Mouse (Mus musculus) 416B (cell line): ENCODE measurements around the gene Pdf.

Experiments used
- DNase-seq: peaks from one replicate; pipeline ENCODE4 v3.0.0; 2011; ENCODE audit warnings: low read depth

Gene Pdf

GRCm38 (mm10) chr8:107048061-107048941 lies at the start of gene Pdf:
Gene Pdf, minus strand, starts transcription at chr8:107048614.
- peak; percentile 82 for DNase-seq

- peak; percentile 96 for DNase-seq
These were observed 48.1 kb upstream of the Pdf start, which contains the start of gene Terf2 for GRCm38 (mm10) chr8:107096366-107097036. Gene Terf2, minus strand, starts transcription at chr8:107096547.

- peak; percentile 71 for DNase-seq
These were observed 47.4 kb upstream of the Pdf start for GRCm38 (mm10) chr8:107095717-107096365.

- no peak for DNase-seq
These were observed 42.1 kb upstream of the Pdf start for GRCm38 (mm10) chr8:107090531-107090930.

GRCm38 (mm10) chr8:107088526-107089063 lies 40.2 kb upstream of the Pdf start:
- DNase-seq: no peak

- no peak for DNase-seq
These were observed 37.6 kb upstream of the Pdf start for GRCm38 (mm10) chr8:107086018-107086417.

GRCm38 (mm10) chr8:107085358-107085757 lies 36.9 kb upstream of the Pdf start:
- DNase-seq: peak; percentile 31

- DNase-seq: no peak
These were observed 27.9 kb upstream of the Pdf start for GRCm38 (mm10) chr8:107076239-107076888.

- no peak for DNase-seq
These were observed 25.7 kb upstream of the Pdf start for GRCm38 (mm10) chr8:107074128-107074527.

GRCm38 (mm10) chr8:107073706-107074105 lies 25.3 kb upstream of the Pdf start:
- peak; percentile 55 for DNase-seq

GRCm38 (mm10) chr8:107065511-107066496 lies 17.4 kb upstream of the Pdf start, which contains the start of gene Tmed6:
Gene Tmed6, minus strand, starts transcription at chr8:107065644.
- DNase-seq: no peak

GRCm38 (mm10) chr8:107062613-107063012 lies 14.2 kb upstream of the Pdf start:
- no peak for DNase-seq

GRCm38 (mm10) chr8:107056973-107057369 lies 8.6 kb upstream of the Pdf start:
- DNase-seq: no peak

GRCm38 (mm10) chr8:107056076-107056972 lies 7.9 kb upstream of the Pdf start, which contains the start of the genes Cog8 and Nip7:
Gene Cog8, minus strand, starts transcription at chr8:107056689.
Gene Nip7, plus strand, starts transcription at chr8:107056877.
- DNase-seq: peak; percentile 97

GRCm38 (mm10) chr8:107052046-107052445 lies 3.6 kb upstream of the Pdf start:
- no peak for DNase-seq

GRCm38 (mm10) chr8:107049480-107049879 lies 1.1 kb upstream of the Pdf start:
- DNase-seq: peak; percentile 22

GRCm38 (mm10) chr8:107046976-107047375 lies 1.4 kb downstream of the Pdf start:
- peak; percentile 47 for DNase-seq

- DNase-seq: no peak
These were observed 2.9 kb downstream of the Pdf start for GRCm38 (mm10) chr8:107045478-107045877.

GRCm38 (mm10) chr8:107040632-107041031 lies 7.8 kb downstream of the Pdf start:
- no peak for DNase-seq
